Mouse (Mus musculus): ENCODE data around the gene Hdc.
"Not testable (repeated sequence)": the region's sequence is repeated elsewhere in the genome, so short reads cannot be mapped to it uniquely, and the experiment has no call there.

The Hdc gene

GRCm38 (mm10) chr2:126619249-126619704 lies at the start of gene Hdc:
Hdc (minus strand) TSS chr2:126619299.
- no peak for DNase-seq (ENCODE audit: low read depth in 2 of 2, low spot score in 2 of 2)

- no peak for DNase-seq (ENCODE audit: low read depth in 2 of 2, low spot score in 2 of 2)
These were observed 49.6 kb upstream of the Hdc start for GRCm38 (mm10) chr2:126668621-126669252.

GRCm38 (mm10) chr2:126665984-126666383 lies 46.9 kb upstream of the Hdc start:
- DNase-seq (ENCODE audit: low read depth in 2 of 2, low spot score in 2 of 2), result no peak

- peak in 1 of 2 experiments; percentile 34 for DNase-seq (ENCODE audit: low read depth in 2 of 2, low spot score in 2 of 2)
These were observed 44.4 kb upstream of the Hdc start for GRCm38 (mm10) chr2:126663481-126663880.

- no peak for DNase-seq (ENCODE audit: low read depth in 2 of 2, low spot score in 2 of 2)
These were observed 33.8 kb upstream of the Hdc start for GRCm38 (mm10) chr2:126652929-126653328.

GRCm38 (mm10) chr2:126647762-126648161 lies 28.7 kb upstream of the Hdc start:
- DNase-seq (ENCODE audit: low read depth in 2 of 2, low spot score in 2 of 2), result no peak

GRCm38 (mm10) chr2:126646461-126646860 lies 27.4 kb upstream of the Hdc start:
- DNase-seq (ENCODE audit: low read depth in 2 of 2, low spot score in 2 of 2), result no peak

- no peak for DNase-seq (ENCODE audit: low read depth in 2 of 2, low spot score in 2 of 2)
These were observed 25.7 kb upstream of the Hdc start for GRCm38 (mm10) chr2:126644768-126645167.

GRCm38 (mm10) chr2:126640298-126640697 lies 21.2 kb upstream of the Hdc start:
- no peak for DNase-seq (ENCODE audit: low read depth in 2 of 2, low spot score in 2 of 2)

- DNase-seq (ENCODE audit: low read depth in 2 of 2, low spot score in 2 of 2), result no peak
These were observed 17.1 kb upstream of the Hdc start for GRCm38 (mm10) chr2:126635939-126636823.

GRCm38 (mm10) chr2:126633165-126633564 lies 14.1 kb upstream of the Hdc start:
- no peak for DNase-seq (ENCODE audit: low read depth in 2 of 2, low spot score in 2 of 2)

GRCm38 (mm10) chr2:126628455-126628995 lies 9.4 kb upstream of the Hdc start:
- no peak for DNase-seq (ENCODE audit: low read depth in 2 of 2, low spot score in 2 of 2)

- DNase-seq (ENCODE audit: low read depth in 2 of 2, low spot score in 2 of 2), result no peak
These were observed 4.0 kb upstream of the Hdc start for GRCm38 (mm10) chr2:126623138-126623537.

GRCm38 (mm10) chr2:126622455-126622854 lies 3.4 kb upstream of the Hdc start:
- DNase-seq (ENCODE audit: low read depth in 2 of 2, low spot score in 2 of 2), result no peak

GRCm38 (mm10) chr2:126618470-126619179 lies 474 bp downstream of the Hdc start:
- no peak for DNase-seq (ENCODE audit: low read depth in 2 of 2, low spot score in 2 of 2)

- DNase-seq (ENCODE audit: low read depth in 2 of 2, low spot score in 2 of 2), result no peak
These were observed 3.7 kb downstream of the Hdc start for GRCm38 (mm10) chr2:126615355-126615754.

- DNase-seq (ENCODE audit: low read depth in 2 of 2, low spot score in 2 of 2), result not testable (repeated sequence)
These were observed 9.5 kb downstream of the Hdc start for GRCm38 (mm10) chr2:126609600-126609999.

- no peak for DNase-seq (ENCODE audit: low read depth in 2 of 2, low spot score in 2 of 2)
These were observed 11.4 kb downstream of the Hdc start for GRCm38 (mm10) chr2:126607553-126608203.

GRCm38 (mm10) chr2:126606688-126607062 lies 12.4 kb downstream of the Hdc start:
- no peak for DNase-seq (ENCODE audit: low read depth in 2 of 2, low spot score in 2 of 2)

GRCm38 (mm10) chr2:126606061-126606687 lies 12.9 kb downstream of the Hdc start:
- peak; percentile 80 to 82 for DNase-seq (ENCODE audit: low read depth in 2 of 2, low spot score in 2 of 2)
